Mouse (Mus musculus) olfactory bulb, adult 2 months (tissue): ENCODE measurements at regions not wholly inside any gene's neighbourhood (a gene's known extent, or its start where the extent isn't known, plus 50 kb on each side); places are given as distances from the start of the nearest gene placed in this dataset.

Source experiments
- H3K27ac ChIP-seq: fragments of 200-500 bp; 2 replicates; pipeline ENCODE4 v1.5.1; 2012; ENCODE audit warnings: low read depth, low read length; ENCODE audit not compliant: insufficient read depth
- H3K4me1 ChIP-seq: fragments of 200-500 bp; 2 replicates; pipeline ENCODE4 v1.6.1; 2012; ENCODE audit warnings: low read length; ENCODE audit not compliant: control insufficient read depth, insufficient read depth
- H3K4me3 ChIP-seq: fragments of 200-500 bp; 2 replicates; pipeline ENCODE4 v1.5.1; 2012; ENCODE audit warnings: mild to moderate bottlenecking, low read depth, low read length, moderate library complexity; ENCODE audit not compliant: insufficient read depth
- CTCF ChIP-seq: fragments of 200-500 bp; IDR thresholded peaks from 2 replicates; pipeline ENCODE4 v1.5.1; 2012; ENCODE audit warnings: low read depth, mild to moderate bottlenecking, low read length, moderate library complexity; ENCODE audit not compliant: insufficient read depth
- POLR2A ChIP-seq: fragments of 200-500 bp; IDR thresholded peaks from 2 replicates; pipeline ENCODE4 v1.6.1; 2012; ENCODE audit warnings: mild to moderate bottlenecking, low read depth, low read length, moderate library complexity; ENCODE audit not compliant: insufficient read depth
- WGBS: fragments of 180-500 bp; shearing (Covaris S2); methylation state at CpG from one replicate; pipeline ENCODE4 v1.1.7; 2018; 5-methylcytosine and 5-hydroxymethylcytosine counted together

DNA sequence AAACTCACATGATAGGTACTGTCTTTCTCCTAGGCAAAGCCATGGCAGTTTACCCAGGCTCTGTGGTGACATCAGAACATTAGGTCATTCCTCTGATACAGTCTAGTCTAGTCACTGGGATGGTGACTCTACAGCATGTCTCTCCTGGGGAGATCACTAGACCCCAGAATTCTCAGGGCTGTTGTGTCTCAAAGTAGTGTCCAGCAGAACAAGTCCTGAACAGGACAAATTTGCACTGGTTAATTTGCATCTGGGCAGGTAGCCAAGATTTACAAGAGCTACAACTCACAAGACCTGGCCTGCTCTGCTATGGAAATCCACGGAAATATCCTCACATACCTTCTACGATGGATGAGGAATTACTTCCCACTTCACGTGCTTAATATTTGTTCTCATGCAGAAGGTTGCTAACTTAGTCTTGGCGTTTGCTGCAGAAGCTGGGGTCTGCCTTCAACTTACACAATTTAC lies 88.2 kb upstream of the Cerkl start:
- H3K4me3 ChIP-seq = no peak overlapping the region
- TF ChIP-seq POLR2A (no peak), CTCF (no peak)
- H3K27ac ChIP-seq = no peak overlapping the region
- H3K4me1 ChIP-seq = no peaks in the 10 kb centered on the region
- WGBS = 85% methylated on average over 4 of the region's 4 CpGs

DNA sequence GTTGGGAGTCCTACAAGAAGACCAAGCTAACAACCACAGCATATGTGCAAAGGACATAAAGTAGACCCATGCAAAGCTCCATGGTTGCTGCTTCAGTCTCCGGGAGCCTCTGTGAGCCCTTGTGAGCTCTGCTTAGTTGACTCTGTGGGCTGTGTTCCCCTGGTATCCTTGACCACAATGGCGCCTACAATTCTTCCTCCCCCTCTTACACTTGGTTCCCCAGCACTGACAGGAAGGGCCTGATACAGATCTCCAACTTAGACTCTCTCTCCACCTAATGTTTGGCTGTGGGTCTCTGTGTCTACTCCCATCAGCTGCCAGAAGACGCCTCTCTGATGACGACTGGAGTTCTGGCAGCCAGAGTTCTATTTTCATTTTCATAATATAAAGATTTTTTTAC lies 88.9 kb upstream of the Itprid2 start:
- TF ChIP-seq POLR2A = no peak
- TF ChIP-seq CTCF = no peak
- no peak overlapping the region for H3K4me3 ChIP-seq
- WGBS = 91% methylated on average over 4 of the region's 4 CpGs
- no peaks in the 10 kb centered on the region for H3K4me1 ChIP-seq
- H3K27ac ChIP-seq = no peak overlapping the region

DNA sequence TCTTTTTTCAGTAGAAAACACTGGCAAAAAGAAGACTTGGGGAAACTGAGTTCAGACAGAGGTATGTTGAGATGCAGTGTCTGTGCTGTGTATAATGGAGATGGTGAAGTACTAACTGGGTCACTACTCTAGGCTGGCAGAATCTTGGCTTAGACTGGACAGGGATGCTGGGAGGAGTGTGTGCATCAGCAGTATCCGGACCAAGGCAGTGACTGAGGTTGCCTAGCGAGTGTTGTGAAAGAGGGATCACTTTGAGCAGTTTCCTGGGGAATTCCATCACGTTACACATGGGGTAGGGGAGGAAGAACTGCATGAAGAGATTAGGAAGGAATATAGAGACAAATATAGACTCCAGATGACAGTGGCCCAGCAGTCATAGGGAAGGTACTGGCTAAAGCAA lies 87.9 kb upstream of the Itprid2 start:
- TF ChIP-seq CTCF (no peak), POLR2A (no peak)
- no peak overlapping the region for H3K27ac ChIP-seq
- no peaks in the 10 kb centered on the region for H3K4me1 ChIP-seq
- no peak overlapping the region for H3K4me3 ChIP-seq
- WGBS = 61% methylated on average over 3 of the region's 3 CpGs

DNA sequence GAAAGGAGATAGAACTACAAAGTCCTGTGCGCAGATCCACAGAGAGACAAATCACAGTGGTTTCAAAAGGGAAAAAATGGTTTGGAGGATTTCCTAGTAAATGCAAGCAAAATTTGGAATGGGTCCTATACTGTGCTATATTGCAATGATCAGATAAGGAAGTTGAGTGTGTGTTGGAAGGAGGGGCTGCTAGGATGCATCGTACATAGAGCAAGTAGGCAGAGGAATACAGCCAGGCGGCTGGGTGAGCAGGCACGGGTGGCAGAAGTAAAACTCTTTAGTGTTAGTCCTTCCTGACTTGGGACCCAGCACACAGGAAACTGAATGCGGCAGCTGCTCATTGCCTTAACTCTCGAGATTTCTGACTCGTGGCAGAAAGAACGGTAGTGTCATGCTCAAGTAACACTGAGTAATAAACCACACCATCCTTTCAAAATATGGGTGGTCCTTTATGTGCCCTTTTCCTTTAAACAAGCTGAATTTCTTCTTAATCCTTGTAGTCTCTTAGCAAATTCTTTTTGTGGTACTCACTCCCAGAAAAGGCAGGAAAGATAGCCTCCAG lies 87.0 kb upstream of the Itprid2 start:
- TF ChIP-seq POLR2A = no peak
- H3K4me3 ChIP-seq = no peak overlapping the region
- no peaks in the 10 kb centered on the region for H3K4me1 ChIP-seq
- WGBS = 82% methylated on average over 8 of the region's 8 CpGs
- no peak overlapping the region for H3K27ac ChIP-seq

DNA sequence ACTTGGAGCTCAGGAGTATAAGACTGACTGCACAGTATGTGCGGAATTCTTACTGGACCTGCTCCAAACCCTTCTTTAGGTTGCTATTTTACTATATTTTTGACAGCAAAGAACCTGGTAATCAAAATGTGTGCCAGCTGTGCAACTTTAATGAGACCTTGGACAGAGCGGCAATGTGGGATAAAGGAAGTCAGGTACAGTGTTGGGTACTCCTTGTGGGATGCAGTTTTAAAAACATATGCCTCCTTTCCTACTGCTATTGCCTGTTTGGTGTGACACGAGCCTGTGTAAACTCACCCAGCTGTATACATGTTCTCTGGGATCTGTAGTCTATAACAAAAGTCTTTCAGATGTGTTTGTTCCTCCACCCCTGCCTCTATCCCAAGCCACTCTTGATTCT lies 85.4 kb upstream of the Itprid2 start:
- WGBS = 93% methylated on average over 3 of the region's 3 CpGs
- no peak overlapping the region for H3K27ac ChIP-seq
- TF ChIP-seq CTCF = no peak

DNA sequence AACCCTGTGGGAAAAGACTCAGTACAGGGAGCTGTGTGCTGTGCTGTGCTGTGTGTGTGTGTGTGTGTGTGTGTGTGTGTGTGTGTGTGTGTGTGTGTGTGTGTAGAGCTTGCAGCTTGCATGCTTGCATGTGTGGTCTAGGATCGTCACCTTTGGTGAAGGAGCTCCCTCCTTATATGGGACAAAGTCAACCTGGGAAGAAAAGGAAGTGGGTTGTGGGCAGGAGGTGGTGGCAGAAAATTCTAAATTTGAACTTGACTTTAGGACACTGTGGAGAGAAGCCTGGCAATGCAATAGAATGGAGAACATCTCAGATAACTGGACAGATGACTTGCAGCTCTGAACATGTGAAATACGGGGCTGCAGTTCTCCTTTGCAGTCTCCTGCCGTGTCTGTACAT lies 84.7 kb upstream of the Itprid2 start:
- TF ChIP-seq CTCF = no peak
- no peak for TF ChIP-seq POLR2A
- WGBS = 94% methylated on average over 3 of the region's 3 CpGs
- Histone ChIP-seq H3K4me1 (no peaks in the 10 kb centered on the region), H3K27ac (no peak overlapping the region), H3K4me3 (no peak overlapping the region)

More for the DNA sequence above, 85.4 kb upstream of the Itprid2 start:
- H3K4me1 ChIP-seq = no peaks in the 10 kb centered on the region
- no peak overlapping the region for H3K4me3 ChIP-seq

DNA sequence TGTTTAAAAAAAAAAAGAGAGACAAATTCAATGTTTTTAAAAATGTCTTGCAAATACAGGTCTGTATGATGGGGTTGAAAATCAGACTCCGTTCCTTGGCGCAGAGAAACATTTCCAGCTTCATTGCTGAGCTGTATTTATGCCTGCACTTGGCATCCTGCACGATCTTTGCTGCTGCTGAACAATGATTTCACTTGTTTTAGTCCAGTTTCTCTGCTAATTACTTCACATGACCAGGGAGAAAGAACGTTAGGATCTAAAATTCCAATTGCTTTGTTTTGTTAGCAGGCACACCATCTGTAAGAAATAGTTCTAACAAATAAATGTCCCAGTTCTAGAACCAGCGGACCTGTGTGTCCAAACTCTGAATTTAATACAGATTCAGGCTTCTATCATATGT lies 82.7 kb upstream of the Itprid2 start:
- 63% methylated on average over 5 of the region's 5 CpGs for WGBS
- Histone ChIP-seq H3K4me3 (no peak overlapping the region), H3K27ac (no peak overlapping the region), H3K4me1 (no peaks in the 10 kb centered on the region)
- TF ChIP-seq POLR2A (no peak), CTCF (no peak)

DNA sequence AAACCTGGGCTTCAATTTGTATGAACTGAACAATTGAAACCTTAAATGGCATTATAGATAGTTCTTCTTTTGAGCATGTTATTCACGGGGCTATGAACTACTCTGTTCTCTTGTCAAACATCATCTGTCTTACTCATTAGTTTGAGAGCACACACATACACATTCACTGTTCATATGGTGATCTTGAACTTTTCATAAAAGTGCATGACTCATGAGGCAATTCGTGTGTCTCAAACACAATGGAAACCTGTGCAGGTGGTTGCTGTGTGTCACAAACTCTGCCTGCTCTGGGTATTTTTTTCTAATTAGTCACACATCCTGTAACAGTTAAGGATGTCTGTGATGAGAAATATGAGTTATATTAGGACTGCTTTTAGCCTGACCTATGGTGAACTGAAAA lies 79.8 kb upstream of the Itprid2 start:
- H3K27ac ChIP-seq = no peak overlapping the region

DNA sequence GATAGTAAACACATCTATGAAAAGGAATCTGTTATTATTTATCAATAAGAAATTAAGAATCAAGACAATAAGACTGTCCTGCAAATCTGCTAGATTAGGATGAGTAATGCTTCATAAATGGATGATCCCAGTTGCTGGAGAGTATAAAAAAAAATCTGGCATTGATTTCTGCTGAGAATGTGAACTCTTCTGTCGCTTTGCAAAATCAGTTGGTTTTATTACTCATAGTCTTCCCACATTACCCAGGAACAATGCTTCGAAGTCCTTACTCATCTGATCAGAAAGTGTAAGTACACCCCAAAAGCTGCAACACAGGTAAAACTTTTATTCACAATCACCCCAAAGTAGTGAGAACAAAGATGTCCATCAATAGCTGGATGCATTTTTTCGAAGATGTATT lies 77.8 kb upstream of the Itprid2 start:
- TF ChIP-seq CTCF = no peak
- no peak for TF ChIP-seq POLR2A
- H3K27ac ChIP-seq = no peak overlapping the region
- H3K4me3 ChIP-seq = no peak overlapping the region
- WGBS = 88% methylated on average over 3 of the region's 3 CpGs
- no peaks in the 10 kb centered on the region for H3K4me1 ChIP-seq

More for the DNA sequence above, 79.8 kb upstream of the Itprid2 start:
- TF ChIP-seq POLR2A = no peak
- no peak for TF ChIP-seq CTCF
- Histone ChIP-seq H3K4me3 (no peak overlapping the region), H3K4me1 (no peaks in the 10 kb centered on the region)
- 77% methylated on average over 2 of the region's 2 CpGs for WGBS
